Mouse (Mus musculus) intestine, embryonic 15.5 days (tissue): ENCODE results near the gene Barx1. TPM values are rescaled to one million over a fixed set of nuclear protein-coding genes. Genes with fewer than 3 reads are reported as not detected.

Experiments used
- ATAC-seq: fragments of 200-750 bp; cut with Nextera tagmentation; 2 replicates; pipeline ENCODE4 v1.8.0; 2017; ENCODE audit warnings: moderate TSS enrichment, moderate library complexity
- H3K27ac ChIP-seq: fragments of 300-500 bp; sonication (generic); 2 replicates; pipeline ENCODE4 v1.5.1; 2015; ENCODE audit warnings: mild to moderate bottlenecking, inconsistent platforms
- H3K27me3 ChIP-seq: fragments of 300-500 bp; sonication (generic); replicated peaks from 2 replicates; pipeline ENCODE4 v1.6.1; 2015; ENCODE audit warnings: inconsistent platforms
- H3K36me3 ChIP-seq: fragments of 300-500 bp; sonication (generic); 2 replicates; pipeline ENCODE4 v1.6.1; 2015; ENCODE audit warnings: inconsistent platforms
- H3K4me1 ChIP-seq: fragments of 300-500 bp; sonication (generic); replicated peaks from 2 replicates; pipeline ENCODE4 v1.6.1; 2015; ENCODE audit warnings: inconsistent platforms
- H3K4me2 ChIP-seq: fragments of 300-500 bp; sonication (generic); replicated peaks from 2 replicates; pipeline ENCODE4 v1.6.1; 2015; ENCODE audit warnings: mild to moderate bottlenecking, inconsistent platforms
- H3K4me3 ChIP-seq: fragments of 300-500 bp; sonication (generic); replicated peaks from 2 replicates; pipeline ENCODE4 v1.5.1; 2015; ENCODE audit warnings: inconsistent platforms
- H3K9ac ChIP-seq: fragments of 300-500 bp; sonication (generic); 2 replicates; pipeline ENCODE4 v1.6.1; 2015; ENCODE audit warnings: inconsistent platforms
- H3K9me3 ChIP-seq: fragments of 300-500 bp; sonication (generic); 2 replicates; pipeline ENCODE4 v1.6.1; 2016; ENCODE audit warnings: inconsistent platforms
- WGBS: fragments of 180-500 bp; shearing (Covaris S2); methylation state at CpG from one replicate; pipeline ENCODE4 v1.1.7; 2015; 5-methylcytosine and 5-hydroxymethylcytosine counted together
- polyA plus RNA-seq: library from polyadenylated mRNA; unstranded; fragments of >200 nt; fragmentation: Nextera tagmentation; extraction: Ambion mirVana; gene quantifications from 2 replicates; pipeline ENCODE4 v1.2.1, GENCODE M21; 2015

The Barx1 gene
- polyA plus RNA-seq, 1 experiment from 2014 or later: 1.4 TPM

DNA sequence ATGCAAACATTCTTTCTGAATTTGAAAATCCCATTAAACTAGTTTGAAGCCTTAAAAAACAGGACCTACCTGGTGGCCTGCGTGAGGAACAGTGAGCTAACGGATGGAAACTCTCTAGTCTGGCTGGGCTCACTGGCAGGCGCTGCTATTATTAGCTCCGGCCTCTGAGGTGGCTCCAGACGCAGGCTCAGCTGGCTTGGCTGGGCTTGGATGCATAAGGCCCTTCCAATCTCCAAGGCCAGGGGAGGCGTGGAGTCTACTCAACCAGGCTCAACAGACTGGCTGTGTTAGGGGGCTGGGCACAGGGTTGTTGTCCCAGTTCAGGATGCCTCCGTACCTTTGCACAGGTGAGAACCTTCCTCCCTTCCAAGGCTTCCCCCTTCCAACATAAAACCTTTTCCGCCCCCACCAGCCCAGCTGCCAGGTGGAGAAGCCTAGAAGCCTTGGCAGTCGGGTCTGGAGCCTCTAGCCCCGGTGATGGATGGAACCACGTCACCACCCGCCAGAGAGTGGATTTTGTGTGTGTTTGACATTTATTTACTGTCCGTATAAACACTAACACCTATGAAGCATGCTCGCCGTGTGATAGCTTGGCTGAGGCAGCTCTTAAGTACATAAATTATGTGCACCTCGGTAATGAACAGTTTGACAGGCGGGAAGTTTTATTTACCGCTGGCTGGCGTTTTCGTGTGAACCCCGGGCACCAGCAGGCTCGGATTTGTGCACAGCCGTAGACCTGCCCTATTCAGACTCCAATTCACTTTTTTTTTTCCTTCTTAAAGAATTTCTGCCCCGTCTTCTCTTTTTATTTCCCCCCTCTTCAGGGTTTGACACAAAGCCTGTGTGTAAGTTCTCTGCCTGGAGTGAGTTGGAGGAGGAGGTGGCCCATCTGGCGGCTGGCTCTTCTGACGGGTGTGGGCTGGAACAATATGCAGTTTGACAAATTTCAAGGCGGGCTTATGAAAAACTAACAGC lies 31.6 kb downstream of the Barx1 start:
- 32% methylated on average over 27 of the region's 27 CpGs for WGBS

DNA sequence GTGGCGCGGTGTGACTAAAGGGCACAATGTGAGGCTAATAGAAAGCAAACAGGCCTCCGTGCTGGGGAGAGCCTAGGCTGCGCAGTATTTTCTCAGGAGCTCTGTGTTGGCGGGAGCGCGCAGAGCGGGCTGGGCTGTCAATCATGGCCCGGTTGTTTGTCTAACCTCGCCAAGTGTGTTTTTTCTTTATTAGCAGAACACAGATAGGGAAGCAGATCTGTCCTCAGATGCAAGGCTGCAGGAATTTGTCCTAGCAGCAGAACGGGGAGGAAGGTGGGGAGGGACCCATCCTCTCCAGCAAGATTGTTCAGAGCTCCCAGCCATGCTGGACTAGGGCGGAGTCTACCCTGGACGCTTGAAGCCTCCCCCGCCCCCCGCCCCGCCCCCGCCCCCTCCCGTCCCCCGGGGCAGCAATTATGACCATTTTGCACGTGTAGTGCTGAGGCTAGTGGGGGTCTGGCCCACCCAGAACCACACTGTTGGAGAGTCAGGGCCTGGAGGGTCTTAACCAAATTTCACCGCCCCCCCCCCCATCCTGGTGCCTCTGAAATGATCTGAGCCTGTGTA lies 43.7 kb downstream of the Barx1 start:
- ATAC-seq: peak; percentile 75
- Histone ChIP-seq H3K9me3 (no peaks in the 10 kb centered on the region), H3K9ac (peak overlapping the region; percentile 23; the same call in 1 of the 2 replicates), H3K27me3 (peaks cover 3% of the 10 kb centered on the region; the same call in 1 of the 2 replicates), H3K4me3 (peak overlapping the region; percentile 36), H3K4me2 (peak overlapping the region; percentile 65), H3K27ac (no peak overlapping the region), H3K4me1 (0 out of 2 replicates have a peak, but pooled peaks cover 5% of the 10 kb centered on the region), H3K36me3 (no peaks in the 10 kb centered on the region)
- 4% methylated on average over 15 of the region's 21 CpGs for WGBS

More for the DNA sequence above, 31.6 kb downstream of the Barx1 start:
- Histone ChIP-seq H3K27me3 (peaks cover 12% of the 10 kb centered on the region; the same call in 1 of the 2 replicates), H3K36me3 (no peaks in the 10 kb centered on the region), H3K9me3 (no peaks in the 10 kb centered on the region), H3K9ac (no peak overlapping the region), H3K4me1 (peaks cover 16% of the 10 kb centered on the region; the same call in 1 of the 2 replicates), H3K4me2 (peak overlapping the region; percentile 7; the same call in 1 of the 2 replicates), H3K4me3 (no peak overlapping the region), H3K27ac (no peak overlapping the region)
- no peak for ATAC-seq

DNA sequence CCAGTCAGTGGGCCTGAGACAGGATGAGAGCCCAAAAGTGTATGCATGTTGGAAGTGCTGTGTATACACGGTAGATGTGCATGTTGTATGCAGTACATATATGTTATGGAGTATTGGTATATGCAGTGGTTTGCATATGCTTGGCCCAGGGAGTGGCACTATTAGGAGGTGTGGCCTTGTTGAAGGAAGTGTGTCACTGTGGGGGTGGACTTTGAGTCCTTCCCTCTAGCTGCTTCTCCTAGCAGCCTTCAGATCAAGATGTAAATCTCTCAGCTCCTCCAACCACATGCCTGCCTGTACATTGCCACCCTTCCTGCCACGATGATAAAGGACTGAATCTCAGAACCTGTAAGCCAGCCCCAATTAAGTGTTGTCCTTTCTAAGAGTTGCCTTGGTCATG lies 49.9 kb downstream of the Barx1 start:
- no peak overlapping the region for H3K4me2 ChIP-seq
- H3K9me3 ChIP-seq: no peaks in the 10 kb centered on the region
- H3K36me3 ChIP-seq: no peaks in the 10 kb centered on the region
- ATAC-seq: peak; percentile 73
- no peak overlapping the region for H3K4me3 ChIP-seq
- peaks cover 9% of the 10 kb centered on the region for H3K4me1 ChIP-seq
- H3K9ac ChIP-seq: no peak overlapping the region
- no peak overlapping the region for H3K27ac ChIP-seq
- H3K27me3 ChIP-seq: no peaks in the 10 kb centered on the region
- 57% methylated on average over 2 of the region's 2 CpGs for WGBS

DNA sequence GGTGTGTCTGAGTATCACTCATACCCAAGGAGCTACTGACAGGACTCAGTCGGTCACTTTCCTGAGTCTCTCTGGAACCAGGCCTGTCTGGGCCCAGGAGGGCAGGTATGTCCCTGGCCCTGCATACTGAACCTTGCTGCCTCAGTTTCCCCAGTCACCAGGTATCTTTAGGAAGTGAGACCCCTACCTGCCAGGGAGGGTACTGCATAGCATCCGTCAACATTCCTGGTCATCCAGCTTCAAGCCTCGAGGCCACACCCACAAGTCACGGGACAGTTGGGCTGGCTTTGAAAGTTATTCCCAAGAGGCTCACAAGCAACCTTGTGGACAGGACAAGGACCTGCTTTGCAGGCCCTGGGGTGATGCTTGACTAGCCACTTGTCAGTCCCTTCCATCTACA lies 53.3 kb downstream of the Barx1 start:
- no peak overlapping the region for H3K27ac ChIP-seq
- WGBS: 55% methylated on average over 4 of the region's 4 CpGs

More for the DNA sequence above, 53.3 kb downstream of the Barx1 start:
- no peak overlapping the region for H3K4me3 ChIP-seq
- no peak overlapping the region for H3K9ac ChIP-seq
- H3K4me1 ChIP-seq: peaks cover 9% of the 10 kb centered on the region
- H3K36me3 ChIP-seq: no peaks in the 10 kb centered on the region
- no peaks in the 10 kb centered on the region for H3K27me3 ChIP-seq
- no peak overlapping the region for H3K4me2 ChIP-seq
- ATAC-seq: 0 out of 2 replicates have a peak, but pooled peaks have one; percentile 15
- no peaks in the 10 kb centered on the region for H3K9me3 ChIP-seq

Other genes with a start within 250 kb of the Barx1 start
- 3.0 and 3.1 TPM in 2 replicates for gene Zfp169, start 149.5 kb upstream of the Barx1 start, polyA plus RNA-seq
- gene A830005F24Rik, start 149.4 kb upstream of the Barx1 start, polyA plus RNA-seq: 0.37 and 0.99 TPM in 2 replicates
- gene Ptpdc1, start 37.3 kb upstream of the Barx1 start, polyA plus RNA-seq: 5.5 and 6.9 TPM in 2 replicates
- gene Phf2, start 208.1 kb downstream of the Barx1 start, polyA plus RNA-seq: 5.5 and 6.3 TPM in 2 replicates